Mouse (Mus musculus) liver, adult 2 months (tissue): Measurements from ENCODE around the gene Plcb1. TPM values are rescaled to one million over a fixed set of nuclear protein-coding genes. Genes with fewer than 3 reads are reported as not detected.

Source experiments
- DNase-seq: peaks from one replicate; pipeline ENCODE4 v3.0.0-alpha.2; 2011; ENCODE audit warnings: low read depth, low spot score; ENCODE audit errors: extremely low read depth
- H3K27ac ChIP-seq: fragments of 200-500 bp; replicated peaks from 2 replicates; pipeline ENCODE4 v1.5.1; 2012; ENCODE audit warnings: low read depth, mild to moderate bottlenecking, control low read depth, inconsistent platforms, low read length; ENCODE audit not compliant: insufficient read depth
- H3K27me3 ChIP-seq: fragments of 200-500 bp; 2 replicates; pipeline ENCODE4 v1.6.1; 2012; ENCODE audit warnings: mild to moderate bottlenecking, moderate library complexity, low read length, inconsistent platforms; ENCODE audit not compliant: control insufficient read depth, insufficient read depth
- H3K36me3 ChIP-seq: fragments of 200-500 bp; 2 replicates; pipeline ENCODE4 v1.6.1; 2012; ENCODE audit warnings: low read length, inconsistent platforms; ENCODE audit not compliant: control insufficient read depth, insufficient read depth
- H3K4me1 ChIP-seq: fragments of 200-500 bp; 2 replicates; pipeline ENCODE4 v1.6.1; 2011; ENCODE audit warnings: low read length; ENCODE audit not compliant: control insufficient read depth, insufficient read depth
- H3K4me3 ChIP-seq: fragments of 200-500 bp; 2 replicates; pipeline ENCODE4 v1.5.1; 2011; ENCODE audit warnings: low read depth, mild to moderate bottlenecking, control low read depth, low read length, moderate library complexity; ENCODE audit not compliant: insufficient read depth
- H3K79me2 ChIP-seq: fragments of 200-500 bp; 2 replicates; pipeline ENCODE4 v1.6.1; 2012; ENCODE audit warnings: inconsistent platforms, mild to moderate bottlenecking, low read length, moderate library complexity; ENCODE audit not compliant: control insufficient read depth, insufficient read depth
- H3K9ac ChIP-seq: fragments of 200-500 bp; 2 replicates; pipeline ENCODE4 v1.6.1; 2012; ENCODE audit warnings: low read depth, mild to moderate bottlenecking, control low read depth, inconsistent platforms, low read length
- CTCF ChIP-seq: fragments of 200-500 bp; IDR thresholded peaks from 2 replicates; pipeline ENCODE4 v1.5.1; 2011; ENCODE audit warnings: low read depth, low read length, control low read depth
- POLR2A ChIP-seq: fragments of 200-500 bp; IDR thresholded peaks from 2 replicates; pipeline ENCODE4 v1.6.1; 2011; ENCODE audit warnings: low read length, control low read depth; ENCODE audit not compliant: insufficient read depth; ENCODE audit errors: extremely low read depth
- WGBS: fragments of 180-500 bp; shearing (Covaris S2); methylation state at CpG from one replicate; pipeline ENCODE4 v1.1.7; 2018; 5-methylcytosine and 5-hydroxymethylcytosine counted together
- polyA plus RNA-seq: library from polyadenylated mRNA; depleted of rRNA; stranded (reverse); fragments of >200 nt; gene quantifications from 2 replicates; pipeline ENCODE4 v1.2.3, GENCODE M21; 2012
- total RNA-seq: library from RNA; depleted of rRNA; stranded (reverse); fragments of >200 nt; gene quantifications from 2 replicates; pipeline ENCODE4 v1.2.3, GENCODE M21; 2014

Plcb1 gene
- total and polyA plus RNA-seq, 2 experiments, result 0.88 to 15.4 TPM

DNA sequence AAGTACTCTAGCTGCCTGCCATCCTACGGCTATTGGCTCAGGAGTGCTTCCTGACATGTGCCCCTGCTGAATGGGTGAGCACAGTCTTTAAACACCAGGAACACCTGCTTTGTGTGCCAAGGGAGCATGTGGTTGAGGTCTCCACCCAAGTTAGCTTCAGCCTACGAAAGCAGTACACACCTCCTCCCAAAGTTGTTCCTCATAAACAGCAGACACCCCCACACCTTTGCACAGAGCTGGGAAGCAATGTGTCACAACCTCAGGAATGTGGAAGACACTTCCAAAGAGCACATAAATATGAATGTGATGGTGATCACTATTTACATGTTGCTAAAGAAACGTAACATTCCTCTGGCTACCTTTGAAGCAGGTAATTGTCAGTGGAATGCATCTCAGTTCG, 389.7 kb downstream of the Plcb1 start:
- H3K27me3 ChIP-seq, result no peaks in the 10 kb centered on the region
- WGBS, result 60% methylated on average over 4 of the region's 4 CpGs
- DNase-seq, result no peak
- H3K36me3 ChIP-seq, result no peaks in the 10 kb centered on the region
- no peak overlapping the region for H3K27ac ChIP-seq
- peaks cover 4% of the 10 kb centered on the region; the same call in 1 of the 2 replicates for H3K4me1 ChIP-seq
- H3K79me2 ChIP-seq, result no peaks in the 10 kb centered on the region; the same call in 1 of the 2 replicates
- H3K9ac ChIP-seq, result no peak overlapping the region
- no peak overlapping the region for H3K4me3 ChIP-seq
- no peak for TF ChIP-seq POLR2A

DNA sequence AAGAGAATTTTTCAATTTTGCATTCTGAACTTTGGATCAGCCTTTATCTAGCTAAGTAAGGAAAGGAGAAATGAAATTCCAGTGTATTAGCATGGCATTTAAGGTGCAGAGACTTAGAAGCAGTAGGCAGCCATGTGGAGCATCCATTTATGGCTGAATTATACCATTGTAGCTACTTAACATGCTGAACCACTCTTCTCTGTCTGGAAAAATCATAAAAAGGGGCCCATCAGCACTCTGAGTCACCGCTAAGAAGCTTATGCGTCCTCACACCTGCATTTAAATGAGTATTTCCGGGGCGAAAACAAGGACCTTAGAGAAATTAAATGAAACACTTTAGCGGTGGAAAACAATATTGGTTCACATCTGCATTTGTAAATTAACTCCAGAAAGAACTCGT, 401.8 kb downstream of the Plcb1 start:
- DNase-seq, result no peak
- H3K9ac ChIP-seq, result no peak overlapping the region
- no peak for TF ChIP-seq POLR2A
- TF ChIP-seq CTCF, result no peak
- no peak overlapping the region for H3K4me3 ChIP-seq
- 84% methylated on average over 6 of the region's 6 CpGs for WGBS
- H3K36me3 ChIP-seq, result no peaks in the 10 kb centered on the region
- H3K27ac ChIP-seq, result no peak overlapping the region
- no peaks in the 10 kb centered on the region for H3K27me3 ChIP-seq
- no peaks in the 10 kb centered on the region; the same call in 1 of the 2 replicates for H3K79me2 ChIP-seq
- no peaks in the 10 kb centered on the region for H3K4me1 ChIP-seq

DNA sequence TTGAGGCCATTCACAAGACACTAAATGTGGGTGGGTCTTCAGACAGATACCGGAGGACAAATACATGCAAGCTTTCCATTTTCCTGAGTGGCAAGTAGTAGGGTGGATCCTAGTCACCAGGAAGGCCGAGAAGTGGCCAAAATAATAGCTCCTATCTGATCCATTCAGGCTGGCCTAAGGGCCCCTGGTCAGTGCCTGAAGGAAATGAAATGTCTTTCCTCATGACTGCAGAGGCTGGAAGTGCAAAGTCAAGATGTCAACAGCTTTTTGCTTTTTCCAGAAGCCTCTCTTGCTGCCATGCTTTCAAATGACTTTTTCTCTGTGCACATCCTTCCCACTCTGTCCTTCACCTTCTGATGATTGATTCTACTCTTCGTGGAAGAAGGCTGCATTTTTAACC, 415.0 kb downstream of the Plcb1 start:
- TF ChIP-seq CTCF (no peak), POLR2A (no peak)
- no peak for DNase-seq
- no peaks in the 10 kb centered on the region for H3K27me3 ChIP-seq
- H3K4me3 ChIP-seq, result no peak overlapping the region
- H3K4me1 ChIP-seq, result no peaks in the 10 kb centered on the region
- no peak overlapping the region for H3K9ac ChIP-seq
- no peaks in the 10 kb centered on the region for H3K36me3 ChIP-seq
- no peak overlapping the region for H3K27ac ChIP-seq
- peaks cover 4% of the 10 kb centered on the region; the same call in 1 of the 2 replicates for H3K79me2 ChIP-seq
- WGBS, result 84% methylated on average over 3 of the region's 3 CpGs

- Histone ChIP-seq H3K27ac (no peak overlapping the region), H3K4me3 (no peak overlapping the region), H3K79me2 (peaks cover 4% of the 10 kb centered on the region; the same call in 1 of the 2 replicates), H3K36me3 (no peaks in the 10 kb centered on the region), H3K27me3 (no peaks in the 10 kb centered on the region), H3K4me1 (no peaks in the 10 kb centered on the region), H3K9ac (no peak overlapping the region)
- DNase-seq, result no peak
- TF ChIP-seq POLR2A, result no peak
- no peak for TF ChIP-seq CTCF
- 96% methylated on average over 4 of the region's 4 CpGs for WGBS
These were observed 416.5 kb downstream of the Plcb1 start for GRCm38 (mm10) chr2:135202390-135202789.

GRCm38 (mm10) chr2:135204141-135205120, 418.6 kb downstream of the Plcb1 start:
- Histone ChIP-seq H3K27me3 (no peaks in the 10 kb centered on the region), H3K36me3 (no peaks in the 10 kb centered on the region), H3K9ac (no peak overlapping the region), H3K4me3 (no peak overlapping the region), H3K79me2 (no peaks in the 10 kb centered on the region), H3K27ac (no peak overlapping the region), H3K4me1 (no peaks in the 10 kb centered on the region)
- DNase-seq, result no peak
- 86% methylated on average over 11 of the region's 11 CpGs for WGBS
- TF ChIP-seq CTCF (no peak), POLR2A (no peak)

DNA sequence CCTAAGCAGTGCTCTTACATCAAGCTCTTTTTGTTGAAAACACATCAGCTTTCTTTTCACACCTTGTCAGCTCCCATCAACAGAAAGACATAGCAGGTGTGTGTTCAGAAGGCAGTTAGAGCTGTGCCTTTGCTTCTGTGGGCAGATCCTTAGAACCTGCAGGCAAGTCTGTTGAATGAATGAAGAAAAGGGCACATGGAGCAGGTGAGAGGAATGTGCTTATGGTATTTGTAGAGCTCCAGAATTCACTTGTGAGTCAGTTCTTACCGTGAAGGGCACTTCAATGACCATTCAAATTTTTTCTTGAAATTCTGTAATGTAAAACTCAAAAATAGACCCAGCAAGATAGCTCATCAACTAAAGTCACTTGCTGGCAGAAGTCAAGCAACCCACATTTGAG, 423.0 kb downstream of the Plcb1 start:
- 98% methylated on average over 1 of the region's 1 CpGs for WGBS
- Histone ChIP-seq H3K36me3 (no peaks in the 10 kb centered on the region), H3K27ac (no peak overlapping the region), H3K4me1 (no peaks in the 10 kb centered on the region), H3K4me3 (no peak overlapping the region), H3K27me3 (no peaks in the 10 kb centered on the region), H3K79me2 (no peaks in the 10 kb centered on the region; the same call in 1 of the 2 replicates), H3K9ac (no peak overlapping the region)
- DNase-seq, result no peak
- TF ChIP-seq CTCF (no peak), POLR2A (no peak)
